Mouse (Mus musculus) 416B (cell line): ENCODE measurements around the gene 2610028H24Rik.

Experiments used
- DNase-seq: peaks from one replicate; pipeline ENCODE4 v3.0.0; 2011; ENCODE audit warnings: low read depth

2610028H24Rik gene

GRCm38 (mm10) chr10:76448851-76449250 is at the start of gene 2610028H24Rik:
TSS of gene 2610028H24Rik (plus strand) at chr10:76449081.
- no peak for DNase-seq

- DNase-seq, result no peak
Measured at GRCm38 (mm10) chr10:76408520-76408919, 40.4 kb upstream of the 2610028H24Rik start.

GRCm38 (mm10) chr10:76416811-76417210 is 32.1 kb upstream of the 2610028H24Rik start:
- no peak for DNase-seq

- peak; percentile 40 for DNase-seq
Measured at GRCm38 (mm10) chr10:76425674-76426073, 23.2 kb upstream of the 2610028H24Rik start.

- no peak for DNase-seq
Measured at GRCm38 (mm10) chr10:76433925-76434324, 15.0 kb upstream of the 2610028H24Rik start.

- no peak for DNase-seq
Measured at GRCm38 (mm10) chr10:76439107-76439890, 9.6 kb upstream of the 2610028H24Rik start.

- DNase-seq, result no peak
Measured at GRCm38 (mm10) chr10:76440281-76440680, 8.6 kb upstream of the 2610028H24Rik start, which contains the start of gene AC141477.1. TSS of gene AC141477.1 (minus strand) at chr10:76440444.

- DNase-seq, result peak; percentile 98
Measured at GRCm38 (mm10) chr10:76442178-76443088, 6.4 kb upstream of the 2610028H24Rik start, which contains the start of gene Pcnt. TSS of gene Pcnt (minus strand) at chr10:76442786.

- peak; percentile 31 for DNase-seq
Measured at GRCm38 (mm10) chr10:76445996-76446681, 2.7 kb upstream of the 2610028H24Rik start.

- no peak for DNase-seq
Measured at GRCm38 (mm10) chr10:76447406-76448229, 1.3 kb upstream of the 2610028H24Rik start.

- peak; percentile 59 for DNase-seq
Measured at GRCm38 (mm10) chr10:76455289-76455688, 6.4 kb downstream of the 2610028H24Rik start.

GRCm38 (mm10) chr10:76461255-76461654 is 12.4 kb downstream of the 2610028H24Rik start:
- no peak for DNase-seq

- no peak for DNase-seq
Measured at GRCm38 (mm10) chr10:76462312-76462711, 13.4 kb downstream of the 2610028H24Rik start.

GRCm38 (mm10) chr10:76462721-76463120 is 13.8 kb downstream of the 2610028H24Rik start:
- DNase-seq, result no peak

- peak; percentile 94 for DNase-seq
Measured at GRCm38 (mm10) chr10:76468203-76469162, 19.6 kb downstream of the 2610028H24Rik start, which contains the start of the genes Mcm3ap and Ybey. TSS of gene Mcm3ap (plus strand) at chr10:76468927. TSS of gene Ybey (minus strand) at chr10:76469114.

- no peak for DNase-seq
Measured at GRCm38 (mm10) chr10:76473759-76474158, 24.9 kb downstream of the 2610028H24Rik start.

GRCm38 (mm10) chr10:76480851-76481250 is 32.0 kb downstream of the 2610028H24Rik start:
- no peak for DNase-seq

GRCm38 (mm10) chr10:76481480-76481879 is 32.6 kb downstream of the 2610028H24Rik start:
- no peak for DNase-seq

GRCm38 (mm10) chr10:76486302-76486701 is 37.4 kb downstream of the 2610028H24Rik start:
- DNase-seq, result peak; percentile 70

GRCm38 (mm10) chr10:76488265-76488664 is 39.4 kb downstream of the 2610028H24Rik start:
- DNase-seq, result no peak
